Mouse (Mus musculus) pancreas, adult 10 weeks (tissue): ENCODE results near the gene Zfp579. TPM values are rescaled to one million over a fixed set of nuclear protein-coding genes. Genes with fewer than 3 reads are reported as not detected.

Source experiments
- polyA plus RNA-seq: library from polyadenylated mRNA; stranded (reverse); fragments of 350-450 nt; fragmentation: Illumina TruSeq; extraction: RNeasy Lipid Tissue Mini Kit (QIAGEN cat#74804); gene quantifications from one replicate; pipeline ENCODE4 v1.2.3, GENCODE M21; 2015; ENCODE audit warnings: low read depth, low replicate concordance; ENCODE audit not compliant: insufficient read depth

The Zfp579 gene
- 41.7 TPM for polyA plus RNA-seq

DNA sequence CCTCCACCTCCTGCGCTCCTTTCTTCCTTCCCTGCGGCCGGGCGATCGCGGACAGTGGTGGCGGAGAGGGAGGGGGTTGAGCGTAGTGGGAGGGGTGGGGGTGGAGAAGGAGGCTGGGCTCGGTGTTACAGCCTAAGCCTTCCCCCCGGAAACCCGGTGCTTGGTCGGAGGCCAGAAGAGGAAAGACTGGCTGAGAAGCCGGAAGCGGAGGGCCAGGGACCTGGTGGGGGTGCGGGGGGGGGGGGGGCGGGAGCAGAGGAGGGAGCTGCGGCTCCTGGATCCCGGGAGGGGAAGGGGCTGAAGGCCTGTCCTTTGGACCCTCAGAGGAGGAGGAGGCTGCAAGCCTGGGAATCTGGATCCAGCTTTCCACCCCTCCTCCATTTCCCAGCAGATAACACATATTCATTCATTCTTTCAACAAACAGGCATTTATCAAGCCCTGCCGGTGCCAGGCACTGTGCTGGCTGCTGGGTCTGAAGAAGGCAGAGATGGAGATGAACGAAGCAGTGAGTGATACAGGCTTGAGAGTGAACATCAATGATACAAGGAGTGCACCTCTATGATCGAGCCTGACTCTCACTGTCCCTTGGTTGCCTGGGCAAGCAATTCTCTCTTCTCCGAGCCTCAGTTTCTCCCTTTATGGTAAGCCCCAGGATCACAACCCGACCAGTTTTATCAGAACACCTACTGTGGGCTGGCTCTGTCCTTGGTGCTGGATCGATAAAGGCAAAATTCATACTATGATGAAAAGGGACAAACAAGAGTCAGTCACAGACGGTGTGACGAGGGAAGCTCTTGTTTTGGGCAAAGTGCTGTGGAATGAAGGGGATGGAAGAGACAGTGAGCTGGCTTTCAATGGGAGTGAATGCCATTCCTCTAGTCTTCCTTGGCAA lies at the start of gene Zfp579:
Gene Zfp579, minus strand, starts transcription at position 156 of the 893 bp plus-strand sequence.

GRCm38 (mm10) chr7:5038109-5038732 lies 42.3 kb upstream of the Zfp579 start, which contains the start of gene Zfp784:
Gene Zfp784 (minus strand): TSS chr7:5038446.

DNA sequence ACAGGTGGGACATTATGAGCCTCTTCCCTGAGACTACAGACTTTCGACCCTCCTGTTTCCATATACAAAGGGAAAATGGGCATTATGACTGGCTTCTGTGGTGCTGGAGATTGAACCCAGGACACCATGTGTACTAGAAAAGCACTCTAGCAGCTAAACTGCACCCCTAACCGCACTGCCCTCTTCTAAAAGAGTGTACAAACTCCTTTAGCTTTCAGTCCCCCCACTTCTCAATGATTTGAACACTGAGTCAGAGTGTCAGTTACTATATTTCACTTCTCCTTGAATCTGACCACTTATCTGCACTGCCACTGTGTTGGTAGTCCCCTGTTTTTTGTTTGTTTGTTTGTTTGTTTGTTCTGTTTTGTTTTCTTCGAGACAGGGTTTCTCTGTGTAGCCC lies 37.9 kb upstream of the Zfp579 start, which contains the start of gene 4632433K11Rik:
Gene 4632433K11Rik, plus strand, starts transcription at position 301 of the 400 bp plus-strand sequence.

DNA sequence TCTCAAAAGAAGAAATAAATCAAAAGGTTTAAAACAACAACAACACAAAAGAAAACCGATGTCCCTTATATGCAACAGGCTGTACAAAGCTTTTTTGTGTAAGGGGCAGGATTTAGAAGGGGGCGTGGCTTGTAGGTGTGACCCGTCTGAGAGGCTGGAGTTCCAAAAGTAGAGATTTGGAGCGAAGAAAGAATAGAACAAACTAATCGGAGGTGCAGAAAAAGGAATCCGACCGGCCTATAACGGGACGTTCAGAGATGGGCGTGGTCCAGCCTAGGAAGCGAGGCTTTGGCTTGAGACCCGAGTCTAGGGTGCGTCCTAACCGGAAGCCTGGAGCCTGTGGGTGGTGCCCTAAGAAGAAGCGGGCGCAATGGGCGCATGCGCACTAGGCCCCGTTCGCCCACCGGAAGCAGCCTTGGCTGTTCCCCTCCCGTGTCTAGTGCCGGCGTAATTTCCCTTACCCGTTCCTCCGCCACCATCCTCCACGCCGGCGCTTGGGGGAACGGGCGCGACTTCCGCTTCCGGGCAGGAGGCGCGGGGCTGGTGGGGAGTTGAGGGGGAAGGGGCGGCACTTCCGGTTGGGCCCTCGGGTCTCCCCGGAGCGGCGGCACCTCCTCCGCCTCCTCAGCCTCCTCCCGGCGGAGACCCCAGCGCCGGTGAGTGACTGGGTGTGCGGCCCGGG lies 24.2 kb upstream of the Zfp579 start, which contains the start of the genes Zfp865 and Ccdc106:
Gene Zfp865, plus strand, starts transcription at position 377 of the 682 bp plus-strand sequence.
Gene Ccdc106, plus strand, starts transcription at position 554 of the 682 bp plus-strand sequence.

DNA sequence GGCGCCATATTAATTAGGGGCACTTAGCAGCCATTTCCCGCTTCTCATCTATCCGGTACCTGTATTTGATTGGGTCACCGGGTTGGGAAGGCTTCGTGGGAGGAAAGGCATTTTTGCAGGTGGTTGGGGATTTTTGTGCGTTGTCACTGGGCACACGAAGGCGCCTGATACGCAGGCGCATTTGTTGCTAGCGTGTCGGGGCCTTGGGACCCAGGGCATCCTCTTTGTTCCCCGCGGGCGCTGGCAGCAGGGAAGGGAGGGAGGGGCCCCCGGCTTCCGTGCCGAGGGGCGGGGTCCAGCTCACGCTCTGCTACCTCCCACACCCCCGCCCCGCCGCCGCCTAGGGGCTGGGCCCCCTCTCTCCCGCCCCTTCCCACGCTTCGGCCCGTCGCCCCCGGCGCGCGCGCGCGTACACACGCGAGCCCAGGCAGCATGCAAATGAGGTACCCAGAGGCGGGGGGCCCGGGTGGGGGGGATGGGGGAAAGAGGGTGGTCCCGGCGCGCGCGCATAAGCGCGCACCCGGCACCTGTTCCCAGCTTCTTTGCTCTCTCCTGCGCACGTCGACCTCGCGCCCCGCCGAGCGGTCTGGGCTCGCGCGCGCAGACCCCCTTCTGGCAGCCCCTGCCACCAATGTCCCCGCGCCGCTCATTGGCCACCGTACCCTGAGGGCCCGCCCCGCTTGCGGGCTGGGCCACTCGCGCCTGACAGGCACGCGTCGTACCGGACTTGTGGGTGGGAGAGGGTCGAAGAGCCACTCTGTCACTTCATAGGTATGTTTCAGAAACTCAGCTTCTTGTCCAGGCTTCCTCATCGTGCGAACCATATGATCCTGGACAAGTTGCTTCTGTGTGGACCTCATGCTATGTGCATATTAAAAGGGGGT lies 19.4 kb upstream of the Zfp579 start, which contains the start of gene Gm44973:
Gene Gm44973, plus strand, starts transcription at position 379 of the 884 bp plus-strand sequence.

DNA sequence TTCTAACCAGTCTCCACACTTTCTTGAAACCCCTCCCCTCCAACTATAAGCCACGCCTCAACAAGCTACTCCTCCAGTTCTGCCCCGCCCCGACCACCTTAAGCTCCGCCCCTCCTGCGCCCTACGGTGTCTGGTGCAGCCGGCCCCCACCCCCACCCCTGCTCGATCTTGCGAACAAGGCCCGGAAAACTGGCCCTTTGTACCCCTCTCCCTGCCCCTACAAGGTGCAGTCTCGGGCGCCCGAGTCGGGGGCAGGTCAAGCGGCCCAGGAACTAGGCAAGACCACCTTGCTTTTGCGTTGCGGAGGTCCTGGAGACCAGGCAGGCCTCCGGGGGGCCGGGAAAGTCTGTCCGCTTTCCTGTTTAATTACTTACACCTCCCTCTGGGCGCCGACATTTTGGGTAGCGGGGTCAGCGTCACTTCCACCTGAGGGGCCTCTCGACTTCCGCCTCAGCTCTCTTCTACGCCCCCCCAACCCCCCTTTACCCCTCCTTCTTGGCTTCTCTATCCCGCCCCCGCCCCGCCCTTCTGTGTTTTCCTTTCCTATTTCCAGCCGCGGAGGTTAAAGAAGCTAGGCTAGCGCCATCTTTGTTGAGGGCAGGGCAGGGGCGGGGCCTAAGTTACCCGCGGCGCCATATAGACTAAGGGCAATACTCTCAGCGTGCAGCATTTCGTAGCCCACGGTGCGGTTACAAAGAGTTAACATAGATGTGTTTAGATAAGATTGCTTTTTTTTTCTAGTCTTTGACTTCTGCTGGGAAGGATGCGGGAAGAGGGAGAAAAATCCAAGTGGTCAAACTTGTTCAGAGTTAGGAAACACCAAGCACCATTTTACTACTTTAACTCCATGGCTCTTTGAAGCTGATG lies 18.5 kb upstream of the Zfp579 start, which contains the start of the genes Zfp524 and Fiz1:
Gene Zfp524, plus strand, starts transcription at position 165 of the 867 bp plus-strand sequence.
Gene Fiz1, minus strand, starts transcription at position 447 of the 867 bp plus-strand sequence.

DNA sequence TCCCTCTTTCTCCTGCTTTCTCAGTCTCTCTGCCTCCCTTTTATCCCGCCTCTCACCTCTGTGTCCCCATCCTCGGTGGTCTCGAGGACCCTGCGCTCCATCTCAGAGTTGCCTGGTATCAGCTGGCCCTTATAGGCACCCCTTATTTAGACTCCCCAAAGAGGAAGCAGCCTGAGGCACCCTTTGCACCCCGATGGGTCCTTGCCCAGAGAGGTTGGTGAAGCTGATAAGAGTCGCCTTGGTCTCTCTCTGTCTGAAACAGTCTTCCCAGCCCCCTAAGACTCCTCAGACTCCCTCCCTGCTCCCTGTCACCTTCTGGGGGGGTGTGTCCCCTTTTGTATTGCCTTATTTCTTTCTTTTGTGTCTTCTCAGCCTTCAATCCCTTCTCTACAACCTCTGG lies 24.9 kb downstream of the Zfp579 start, which contains the start of gene Sbk3:
Gene Sbk3, minus strand, starts transcription at position 101 of the 400 bp plus-strand sequence.

DNA sequence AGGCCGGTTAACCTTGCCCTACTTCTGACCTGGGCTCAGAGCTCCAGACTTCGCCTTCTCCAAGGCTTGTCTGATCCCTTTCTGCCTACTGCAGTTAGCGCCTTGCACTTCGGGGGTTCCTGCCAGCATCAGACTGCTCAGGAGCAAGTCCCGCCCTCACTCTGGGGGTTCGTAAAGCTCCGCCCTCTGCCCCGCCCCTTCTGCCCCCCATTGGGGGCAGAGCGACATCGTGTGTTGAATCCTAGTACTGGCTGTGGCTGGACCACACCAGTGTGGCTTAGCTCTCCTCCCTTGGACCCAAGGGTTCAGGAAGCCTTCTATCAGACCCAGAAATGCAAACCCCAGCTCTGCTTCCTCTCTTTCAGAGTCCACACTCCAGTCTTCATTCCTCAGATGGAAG lies 31.7 kb downstream of the Zfp579 start, which contains the start of gene Sbk2:
Gene Sbk2, minus strand, starts transcription at position 135 of the 400 bp plus-strand sequence.

Other genes starting within 250 kb of the Zfp579 start
- 5.7 TPM for gene Cox6b2, start 243.1 kb downstream of the Zfp579 start, polyA plus RNA-seq
- not detected for gene Fam71e2, start 224.9 kb downstream of the Zfp579 start, polyA plus RNA-seq
- not detected for gene Il11, start 213.3 kb downstream of the Zfp579 start, polyA plus RNA-seq
- gene Tmem190, start 213.2 kb downstream of the Zfp579 start, polyA plus RNA-seq: not detected
- 8.4 TPM for gene Tmem238, start 206.5 kb downstream of the Zfp579 start, polyA plus RNA-seq
- gene Rpl28, start 203.3 kb downstream of the Zfp579 start, polyA plus RNA-seq: 480 TPM
- gene Ube2s, start 183.6 kb downstream of the Zfp579 start, polyA plus RNA-seq: 16.8 TPM
- 0.30 TPM for gene Shisa7, start 151.5 kb downstream of the Zfp579 start, polyA plus RNA-seq
- gene Isoc2b, start 125.9 kb downstream of the Zfp579 start, polyA plus RNA-seq: 12.2 TPM
- gene Isoc2a, start 119.0 kb downstream of the Zfp579 start, polyA plus RNA-seq: 9.6 TPM
- gene Gm36210, start 89.6 kb downstream of the Zfp579 start, polyA plus RNA-seq: not detected
- 1.4 TPM for gene Zfp628, start 80.9 kb downstream of the Zfp579 start, polyA plus RNA-seq
- 4.6 TPM for gene Nat14, start 74.1 kb downstream of the Zfp579 start, polyA plus RNA-seq
- 1.2 TPM for gene Ssc5d, start 70.4 kb downstream of the Zfp579 start, polyA plus RNA-seq
- gene Sbk2, start 31.8 kb downstream of the Zfp579 start, polyA plus RNA-seq: not detected
- not detected for gene Sbk3, start 25.0 kb downstream of the Zfp579 start, polyA plus RNA-seq
- 7.4 TPM for gene Zfp524, start 18.3 kb upstream of the Zfp579 start, polyA plus RNA-seq
- 6.8 TPM for gene Fiz1, start 18.5 kb upstream of the Zfp579 start, polyA plus RNA-seq
- gene Gm44973, start 19.3 kb upstream of the Zfp579 start, polyA plus RNA-seq: not detected
- gene Zfp865, start 24.2 kb upstream of the Zfp579 start, polyA plus RNA-seq: 5.3 TPM
- not detected for gene Ccdc106, start 24.4 kb upstream of the Zfp579 start, polyA plus RNA-seq
- not detected for gene 4632433K11Rik, start 38.0 kb upstream of the Zfp579 start, polyA plus RNA-seq
- gene Zfp784, start 42.3 kb upstream of the Zfp579 start, polyA plus RNA-seq: 0.63 TPM
- gene Zfp580, start 55.4 kb upstream of the Zfp579 start, polyA plus RNA-seq: 2.1 TPM
- gene U2af2, start 66.0 kb upstream of the Zfp579 start, polyA plus RNA-seq: 46.4 TPM
- gene Epn1, start 84.1 kb upstream of the Zfp579 start, polyA plus RNA-seq: 53.1 TPM
- not detected for gene Rfpl4, start 120.8 kb upstream of the Zfp579 start, polyA plus RNA-seq
- gene Rasl2-9, start 129.8 kb upstream of the Zfp579 start, polyA plus RNA-seq: not detected
- gene Vmn1r55, start 153.5 kb upstream of the Zfp579 start, polyA plus RNA-seq: not detected
- gene Vmn1r56, start 200.6 kb upstream of the Zfp579 start, polyA plus RNA-seq: not detected
- gene Vmn1r57, start 222.3 kb upstream of the Zfp579 start, polyA plus RNA-seq: not detected